Mouse (Mus musculus): Measurements from ENCODE around the gene Syt1.

Syt1 gene

GRCm38 (mm10) chr10:108448421-108448820, 562.4 kb downstream of the Syt1 start:
- DNase-seq (ENCODE audit: inconsistent ontology term), result no peak
